In genomic region chr2:106002835-106003739, GRCm38 (mm10) we compare ENCODE assay signal across 8 mouse cellular contexts. TPM values are rescaled to one million over a fixed set of nuclear protein-coding genes. Genes with fewer than 3 reads are reported as not detected.
DNase-seq lines count a peak whose midpoint lies in the region; ATAC-seq and TF ChIP-seq lines count a peak whose summit lies in the region.

Gene Dnajc24 (minus strand): TSS chr2:106003549.

- peaks cover 14% of the 10 kb centered on the region for H3K79me2 ChIP-seq in C2C12 (ENCODE audit: control insufficient read depth, insufficient read depth)
- H3K79me2 ChIP-seq in liver, adult 2 months (ENCODE audit: control insufficient read depth, insufficient read depth, low read length): peaks cover 2% of the 10 kb centered on the region; the same call in 1 of the 2 replicates
- peaks cover 3% of the 10 kb centered on the region for H3K79me2 ChIP-seq in myocyte (ENCODE audit: control insufficient read depth, insufficient read depth)

- peak; percentile 93 for ATAC-seq in heart, embryonic 11.5 days (replicated peaks; ENCODE audit: insufficient number of reproducible peaks, low FRiP score, low TSS enrichment)
- peak; percentile 99 for ATAC-seq in kidney, embryonic 16.5 days (ENCODE audit: low FRiP score, low TSS enrichment)

- peak within 1 kb of the TSS; percentile 93 for H3K9ac ChIP-seq in heart, embryonic 11.5 days (ENCODE audit: low read depth, low read length)
- H3K9ac ChIP-seq in kidney, embryonic 16.5 days (replicated peaks; ENCODE audit: low read length): peak within 1 kb of the TSS; percentile 95
- peak within 1 kb of the TSS; percentile 94 for H3K9ac ChIP-seq in liver, adult 2 months (ENCODE audit: low read depth, low read length)

- H3K79me3 ChIP-seq in C2C12 (ENCODE audit: low read depth): peaks cover 4% of the 10 kb centered on the region

- H3K27ac ChIP-seq in heart, embryonic 11.5 days (ENCODE audit: low read depth, low read length): peak within 1 kb of the TSS; percentile 66
- H3K27ac ChIP-seq in kidney, embryonic 16.5 days (ENCODE audit: low read length): peak within 1 kb of the TSS; percentile 76
- peak within 1 kb of the TSS; percentile 37; the same call in 1 of the 2 replicates for H3K27ac ChIP-seq in liver, adult 2 months (replicated peaks; ENCODE audit: insufficient read depth, low read depth, low read length)

- H3K4me3 ChIP-seq in C2C12 (ENCODE audit: insufficient read depth, poor library complexity, severe bottlenecking): peak within 1 kb of the TSS; percentile 50
- peak within 1 kb of the TSS; percentile 88 for H3K4me3 ChIP-seq in erythroblast, embryonic 14.5 days (replicated peaks)
- peak within 1 kb of the TSS; percentile 86 for H3K4me3 ChIP-seq in heart, embryonic 11.5 days (ENCODE audit: low read depth, low read length)
- H3K4me3 ChIP-seq in kidney, embryonic 16.5 days (ENCODE audit: low read length): peak within 1 kb of the TSS; percentile 95
- H3K4me3 ChIP-seq in liver, adult 2 months (ENCODE audit: insufficient read depth, low read depth, low read length): peak within 1 kb of the TSS; percentile 97
- H3K4me3 ChIP-seq in myocyte: peak within 1 kb of the TSS; percentile 38

- TF ChIP-seq POLR2A in brain, embryonic 14.5 days (IDR thresholded peaks at IDR 0.05; ENCODE audit: borderline replicate concordance, extremely low read depth, insufficient read depth, insufficient read length, poor library complexity, severe bottlenecking): peak; percentile 41; the same call in 1 of the 2 replicates
- TF ChIP-seq POLR2A in liver, adult 2 months (IDR thresholded peaks at IDR 0.05; ENCODE audit: extremely low read depth, insufficient read depth, low read length): peak; percentile 57
- peak; percentile 61 for TF ChIP-seq POLR2A in myocyte (IDR thresholded peaks at IDR 0.05; ENCODE audit: insufficient read length, low read depth)

- H3K36me3 ChIP-seq in C2C12 (ENCODE audit: control insufficient read depth, insufficient read depth) (no peaks in the 10 kb centered on the region), myocyte (ENCODE audit: control insufficient read depth, insufficient read depth) (no peaks in the 10 kb centered on the region)
- peaks cover 3% of the 10 kb centered on the region for H3K36me3 ChIP-seq in erythroblast, embryonic 14.5 days (ENCODE audit: control insufficient read depth)
- H3K36me3 ChIP-seq in heart, embryonic 11.5 days (ENCODE audit: control insufficient read depth, insufficient read depth, low read length): no peaks in the 10 kb centered on the region
- no peaks in the 10 kb centered on the region for H3K36me3 ChIP-seq in kidney, embryonic 16.5 days (ENCODE audit: insufficient read depth, low read length)
- peaks cover 2% of the 10 kb centered on the region; the same call in 1 of the 2 replicates for H3K36me3 ChIP-seq in liver, adult 2 months (ENCODE audit: control insufficient read depth, insufficient read depth, low read length)
- H3K36me3 ChIP-seq in splenic B cell, adult 2 months (ENCODE audit: control insufficient read depth, insufficient read depth, low read length, poor library complexity, severe bottlenecking): peaks cover 3% of the 10 kb centered on the region; the same call in 1 of the 2 replicates

- no peak for TF ChIP-seq CTCF in C2C12 (IDR thresholded peaks at IDR 0.05; ENCODE audit: control insufficient read depth, insufficient read depth, insufficient read length)
- TF ChIP-seq CTCF in brain, embryonic 14.5 days (IDR thresholded peaks at IDR 0.05; ENCODE audit: borderline replicate concordance, extremely low read depth, insufficient read depth, insufficient read length): no peak
- TF ChIP-seq CTCF in liver, adult 2 months (IDR thresholded peaks at IDR 0.05; ENCODE audit: low read depth, low read length): 0 out of 2 replicates have a peak, but pooled peaks have one; percentile 7

- H3K4me1 ChIP-seq in erythroblast, embryonic 14.5 days (ENCODE audit: control insufficient read depth): peaks cover 11% of the 10 kb centered on the region
- no peaks in the 10 kb centered on the region for H3K4me1 ChIP-seq in heart, embryonic 11.5 days (ENCODE audit: control insufficient read depth, insufficient read depth, low read length)
- 0 out of 2 replicates have a peak, but pooled peaks cover 4% of the 10 kb centered on the region for H3K4me1 ChIP-seq in kidney, embryonic 16.5 days (ENCODE audit: insufficient read depth, low read length)
- H3K4me1 ChIP-seq in liver, adult 2 months (ENCODE audit: control insufficient read depth, insufficient read depth, low read length): no peaks in the 10 kb centered on the region

- H3K9me3 ChIP-seq in erythroblast, embryonic 14.5 days (ENCODE audit: control insufficient read depth, low read length): no peaks in the 10 kb centered on the region
- H3K9me3 ChIP-seq in heart, embryonic 11.5 days (replicated peaks; ENCODE audit: control insufficient read depth, low read length): no peaks in the 10 kb centered on the region
- H3K9me3 ChIP-seq in kidney, embryonic 16.5 days (ENCODE audit: low read length): no peaks in the 10 kb centered on the region

- H3K27me3 ChIP-seq in C2C12 (ENCODE audit: control insufficient read depth, insufficient read depth, insufficient read length): no peaks in the 10 kb centered on the region
- H3K27me3 ChIP-seq in erythroblast, embryonic 14.5 days (ENCODE audit: control insufficient read depth): peaks cover 12% of the 10 kb centered on the region
- no peaks in the 10 kb centered on the region for H3K27me3 ChIP-seq in heart, embryonic 11.5 days (ENCODE audit: control insufficient read depth, insufficient read depth, low read length)
- no peaks in the 10 kb centered on the region for H3K27me3 ChIP-seq in kidney, embryonic 16.5 days (ENCODE audit: insufficient read depth, low read length)
- no peaks in the 10 kb centered on the region for H3K27me3 ChIP-seq in liver, adult 2 months (ENCODE audit: control insufficient read depth, insufficient read depth, low read length)
- no peaks in the 10 kb centered on the region for H3K27me3 ChIP-seq in myocyte (ENCODE audit: control insufficient read depth, insufficient read depth, insufficient read length)
- no peaks in the 10 kb centered on the region; the same call in 1 of the 2 replicates for H3K27me3 ChIP-seq in splenic B cell, adult 2 months (ENCODE audit: control insufficient read depth, insufficient read depth, low read length, poor library complexity, severe bottlenecking)

- 2% methylated on average over 44 of the region's 44 CpGs for WGBS in heart, embryonic 11.5 days (ENCODE audit: insufficient replicate concordance)
- 2% methylated on average over 44 of the region's 44 CpGs for WGBS in kidney, embryonic 16.5 days
- 2% methylated on average over 44 of the region's 44 CpGs for WGBS in liver, adult 2 months

- H3K4me2 ChIP-seq in heart, embryonic 11.5 days: peak within 1 kb of the TSS; percentile 79
- peak within 1 kb of the TSS; percentile 70 for H3K4me2 ChIP-seq in kidney, embryonic 16.5 days (replicated peaks; ENCODE audit: low read depth, low read length)
- H3K4me2 ChIP-seq in myocyte (ENCODE audit: low read depth): peak within 1 kb of the TSS; percentile 71

- H3ac ChIP-seq in C2C12 (ENCODE audit: control insufficient read depth, insufficient read length, low read depth) (peak within 1 kb of the TSS; percentile 73), myocyte (ENCODE audit: control insufficient read depth, insufficient read length) (no peak within 1 kb of the TSS)

- peak; percentile 98 for DNase-seq in brain, embryonic 14.5 days (ENCODE audit: low read depth)
- DNase-seq in liver, adult 2 months (ENCODE audit: extremely low read depth, low read depth, low spot score): peak; percentile 89
- peak; percentile 87 for DNase-seq in splenic B cell, adult 2 months (ENCODE audit: low read depth, low spot score)

TF ChIP-seq in C2C12, 6 proteins besides CTCF, POLR2A, EP300 and RAD21:
- TF ChIP-seq FOSL1 (IDR thresholded peaks at IDR 0.05; ENCODE audit: insufficient read depth, low read length, poor library complexity, severe bottlenecking) (no peak), MAX (IDR thresholded peaks at IDR 0.05) (peak; percentile 51)

TF ChIP-seq in myocyte, 11 proteins besides CTCF, POLR2A, EP300 and RAD21:
- TF ChIP-seq POLR2AphosphoS2 (IDR thresholded peaks at IDR 0.05; ENCODE audit: insufficient read length, low read depth): peak; percentile 50
- TF ChIP-seq SRF (IDR thresholded peaks at IDR 0.05; ENCODE audit: control insufficient read depth, insufficient read length, low read depth): no peak
- TF ChIP-seq MYOD1 (IDR thresholded peaks at IDR 0.05; ENCODE audit: control insufficient read depth in 1 of 3, insufficient read length in 2 of 3, low read depth in 2 of 3): no peak

RNA-seq across cellular contexts. Expression of gene Dnajc24, which starts in this region (rescaled TPM):
- polyA plus RNA-seq in C2C12 (2012; fragmentation: generic; extraction: Trizol) (16.5 TPM), myocyte (2012; fragmentation: generic; extraction: Trizol) (15.3 TPM)
- polyA plus RNA-seq in brain, embryonic 14.5 days (2012; rRNA removed): 24.9 and 27.7 TPM in 2 replicates
- polyA plus RNA-seq in erythroblast, embryonic 14.5 days (2012): 1.3 and 2.1 TPM in 2 replicates
- polyA plus RNA-seq in heart, embryonic 11.5 days (2014; fragmentation: Nextera tagmentation; extraction: Ambion mirVana): 31.4 and 33.1 TPM in 2 replicates
- polyA plus RNA-seq in kidney, embryonic 16.5 days (2015; fragmentation: Nextera tagmentation; extraction: Ambion mirVana): 29.0 and 39.2 TPM in 2 replicates
- 17.1 and 18.4 TPM in 2 replicates for total RNA-seq in liver, adult 2 months (2014; rRNA removed)
- polyA plus RNA-seq in liver, adult 2 months (2012; rRNA removed): 8.2 and 13.8 TPM in 2 replicates

Comparison
In these comparisons a context has a peak if more than half of its experiments do, and no peak if none do; other contexts are left out.
1. Peak in every context shown above with its lines: DNase-seq, ATAC-seq, H3K4me3 ChIP-seq and H3K27ac ChIP-seq.
2. H3K4me3 ChIP-seq: peak in every context shown above with its lines; median percentile 97 in liver, adult 2 months; 95 in kidney, embryonic 16.5 days; 88 in erythroblast, embryonic 14.5 days; 86 in heart, embryonic 11.5 days; 50 in C2C12; 38 in myocyte.